Mouse (Mus musculus) left cerebral cortex, postnatal 10 days (tissue): ENCODE results near the gene Abo. TPM values are rescaled to one million over a fixed set of nuclear protein-coding genes. Genes with fewer than 3 reads are reported as not detected.
"Not testable (repeated sequence)": the region's sequence is repeated elsewhere in the genome, so short reads cannot be mapped to it uniquely, and the experiment has no call there.

Experiments used
- DNase-seq, 2 experiments: peaks; one replicate each; pipeline ENCODE4 v3.0.0; 2021 to 2022; ENCODE audit warnings: low spot score in 2 of 2, mixed read lengths in 1 of 2; ENCODE audit errors: extremely low spot score in 1 of 2
- intact Hi-C: fragments of 180-260 bp; cut with DNase I; formaldehyde crosslinking; loops from one replicate; pipeline ENCODE4 v1.15.1; 2025
- total RNA-seq, 2 experiments: library from RNA; stranded (reverse); gene quantifications; 2 replicates each; pipeline ENCODE4 v1.2.3; 2021

Gene Abo
- total RNA-seq, 2 experiments from 2014 or later: not detected

- DNase-seq, intact Hi-C loops: not testable (repeated sequence)
Measured at GRCm38 (mm10) chr2:26886170-26886569, 21.4 kb upstream of the Abo start.

GRCm38 (mm10) chr2:26885541-26885940 lies 20.8 kb upstream of the Abo start:
- DNase-seq, intact Hi-C loops: not testable (repeated sequence)

GRCm38 (mm10) chr2:26878571-26878970 lies 13.8 kb upstream of the Abo start:
- intact Hi-C loops: no loop called here
- no peak for DNase-seq

- intact Hi-C loops: no loop called here
- no peak for DNase-seq
Measured at GRCm38 (mm10) chr2:26870666-26871065, 5.9 kb upstream of the Abo start.

- intact Hi-C loops: no loop called here
- no peak for DNase-seq
Measured at GRCm38 (mm10) chr2:26862856-26863255, 1.9 kb downstream of the Abo start.

- peak in 1 of 2 experiments; percentile 1 for DNase-seq
Measured at GRCm38 (mm10) chr2:26847706-26848105, 17.1 kb downstream of the Abo start.

GRCm38 (mm10) chr2:26832478-26832877 lies 32.3 kb downstream of the Abo start:
- DNase-seq: no peak
- intact Hi-C loops: no loop called here

More at GRCm38 (mm10) chr2:26847706-26848105, 17.1 kb downstream of the Abo start:
- intact Hi-C loops: no loop called here

GRCm38 (mm10) chr2:26828047-26828446 lies 36.7 kb downstream of the Abo start:
- intact Hi-C loops: no loop called here
- DNase-seq: no peak

GRCm38 (mm10) chr2:26827261-26827975 lies 37.4 kb downstream of the Abo start:
- intact Hi-C loops: no loop called here
- DNase-seq: no peak

Other genes with a start within 250 kb of the Abo start
- 10 to 100 TPM; 88.2 to 90.8 TPM for gene Fam69b, start 236.5 kb downstream of the Abo start, total RNA-seq
- not detected for gene Lcn4, start 193.7 kb downstream of the Abo start, total RNA-seq
- 10 to 100 TPM; 30.9 to 32.0 TPM for gene Surf6, start 37.9 kb upstream of the Abo start, total RNA-seq
- 10 to 100 TPM; 44.3 TPM for gene Med22, start 45.7 kb upstream of the Abo start, total RNA-seq
- 100 to 1,000 TPM; 311 to 325 TPM for gene Rpl7a, start 45.8 kb upstream of the Abo start, total RNA-seq
- 10 to 100 TPM; 35.2 to 36.0 TPM for gene Surf2, start 51.4 kb upstream of the Abo start, total RNA-seq
- gene Surf1, start 51.6 kb upstream of the Abo start, total RNA-seq: 10 to 100 TPM; 90.8 to 97.8 TPM
- gene Surf4, start 68.9 kb upstream of the Abo start, total RNA-seq: 10 to 100 TPM; 62.4 to 64.2 TPM
- under 1 TPM in 1 of 2 experiments, not detected in 1; 0.41 TPM for gene Stkld1, start 69.1 kb upstream of the Abo start, total RNA-seq
- 10 to 100 TPM; 48.4 to 53.5 TPM for gene Rexo4, start 99.4 kb upstream of the Abo start, total RNA-seq
- gene Adamts13, start 108.4 kb upstream of the Abo start, total RNA-seq: 1 to 10 TPM in 1 of 2 experiments, under 1 TPM in 1; 0.24 to 1.7 TPM
- gene Cacfd1, start 144.9 kb upstream of the Abo start, total RNA-seq: 10 to 100 TPM; 58.1 to 67.4 TPM
- 10 to 100 TPM; 42.2 to 43.7 TPM for gene Slc2a6, start 163.0 kb upstream of the Abo start, total RNA-seq
- under 1 TPM; 0.59 to 0.69 TPM for gene Mymk, start 207.2 kb upstream of the Abo start, total RNA-seq
- 10 to 100 TPM; 24.7 to 30.6 TPM for gene Adamtsl2, start 214.4 kb upstream of the Abo start, total RNA-seq